Mouse (Mus musculus): Measurements from ENCODE around the gene Bicc1.

- TF ChIP-seq GATA1 (IDR thresholded peaks at IDR 0.05; ENCODE audit: borderline replicate concordance, low read length) (no peak), FLI1 (IDR thresholded peaks at IDR 0.05; ENCODE audit: low read length) (no peak)
Measured at GRCm38 (mm10) chr10:71181931-71182330, 22.4 kb upstream of the Bicc1 start.
